Mouse (Mus musculus) heart, postnatal 25 days (tissue): ENCODE results near the gene 4933424G06Rik. TPM values are rescaled to one million over a fixed set of nuclear protein-coding genes. Genes with fewer than 3 reads are reported as not detected.

Source experiments
- DNase-seq: peaks from one replicate; pipeline ENCODE4 v3.0.0; 2022; ENCODE audit warnings: low spot score
- intact Hi-C: fragments of 180-260 bp; cut with DNase I; formaldehyde crosslinking; loops from one replicate; pipeline ENCODE4 v1.15.1; 2025
- microRNA-seq: library from miRNA; unstranded; fragments of <30 nt; microRNA quantifications from one replicate; pipeline ENCODE4 v1.2.0, GENCODE M21; 2022
- total RNA-seq, 2 experiments: library from RNA; stranded (reverse); gene quantifications; 2 replicates each; pipeline ENCODE4 v1.2.3; 2021

The 4933424G06Rik gene
- total RNA-seq, 2 experiments from 2014 or later: not detected

DNA sequence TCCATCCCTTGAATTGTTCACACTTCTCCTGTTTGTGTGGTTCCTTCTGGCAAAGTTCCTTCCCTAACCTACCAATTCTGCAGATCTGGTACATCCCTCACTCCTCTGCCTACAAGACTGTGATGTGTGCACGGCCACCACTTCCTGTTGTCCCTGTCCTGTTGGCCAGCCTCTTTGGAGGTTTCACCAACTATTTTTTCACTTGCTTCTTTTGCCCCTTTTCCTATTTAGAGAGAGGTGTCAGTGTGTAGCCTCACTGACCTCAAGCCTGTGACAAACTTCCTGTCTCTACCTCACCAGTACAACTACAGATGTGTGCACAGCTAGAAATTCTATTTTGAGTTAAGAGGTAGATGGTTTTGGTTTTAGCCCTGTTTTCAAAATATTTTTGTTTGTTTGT lies 97.1 kb downstream of the 4933424G06Rik start:
- no peak for DNase-seq
- intact Hi-C loops: no loop called here

Small RNAs within 50 kb of the gene (microRNA-seq; reads per million reads assigned to microRNA genes)
- not detected for gene Gm24133

Other genes starting within 250 kb of the 4933424G06Rik start
- 1 to 10 TPM; 4.1 to 4.3 TPM for gene Cnnm4, start 238.5 kb upstream of the 4933424G06Rik start, total RNA-seq
- gene Cnnm3, start 198.3 kb upstream of the 4933424G06Rik start, total RNA-seq: 10 to 100 TPM; 14.7 to 15.7 TPM
- gene Ankrd23, start 173.3 kb upstream of the 4933424G06Rik start, total RNA-seq: 100 to 1,000 TPM; 215 to 337 TPM
- 100 to 1,000 TPM; 112 to 186 TPM for gene Gm42417, start 170.7 kb upstream of the 4933424G06Rik start, total RNA-seq
- gene Ankrd39, start 162.7 kb upstream of the 4933424G06Rik start, total RNA-seq: 1 to 10 TPM; 5.6 to 8.1 TPM
- gene Sema4c, start 151.8 kb upstream of the 4933424G06Rik start, total RNA-seq: 10 to 100 TPM; 14.8 to 15.7 TPM
- under 1 TPM in 1 of 2 experiments, not detected in 1; 0.83 TPM for gene Fam178b, start 27.0 kb upstream of the 4933424G06Rik start, total RNA-seq
- gene Cox5b, start 18.7 kb upstream of the 4933424G06Rik start, total RNA-seq: 1,000 to 10,000 TPM; 2,198 to 2,230 TPM
- 100 to 1,000 TPM; 104 to 107 TPM for gene Actr1b, start 4.3 kb downstream of the 4933424G06Rik start, total RNA-seq
- gene Zap70, start 51.6 kb downstream of the 4933424G06Rik start, total RNA-seq: under 1 TPM; 0.18 to 0.53 TPM
- 10 to 100 TPM; 30.7 to 33.5 TPM for gene Tmem131, start 233.5 kb downstream of the 4933424G06Rik start, total RNA-seq